Mouse (Mus musculus) monocyte, adult 59 days (primary cell): ENCODE measurements around the gene Edrf1. TPM values are rescaled to one million over a fixed set of nuclear protein-coding genes. Genes with fewer than 3 reads are reported as not detected.

Experiments used
- total RNA-seq, 2 experiments: library from RNA; stranded (reverse); gene quantifications; one replicate each; pipeline ENCODE4 v1.2.4; 2023

Edrf1 gene
- total RNA-seq = 10 to 100 TPM; 20.0 to 23.5 TPM

GRCm38 (mm10) chr7:133637361-133638305 lies at the start of gene Edrf1:
Gene Edrf1, plus strand, starts transcription at chr7:133637543.

DNA sequence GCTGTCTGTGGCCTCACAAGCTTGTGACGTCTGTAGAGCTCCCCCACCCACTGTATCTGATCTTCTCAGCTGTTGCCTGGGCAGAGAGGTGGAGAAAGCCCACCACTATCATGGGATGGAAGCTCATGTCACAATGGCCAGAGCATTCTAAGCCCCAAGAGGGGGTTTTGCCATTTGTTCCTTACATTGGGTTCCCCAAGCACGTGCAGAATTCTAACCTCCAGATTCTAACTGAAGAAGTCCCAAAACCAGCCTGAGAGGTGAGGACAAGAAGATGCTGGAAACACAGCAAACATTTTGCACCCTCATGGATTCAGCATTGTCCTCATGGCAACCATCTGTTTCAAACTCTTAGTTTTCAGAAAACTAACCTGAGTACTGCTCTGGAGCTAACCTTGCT lies 35.3 kb upstream of the Edrf1 start, which contains the start of gene Tex36:
Tex36 (minus strand) TSS at position 101 of the 400 bp plus-strand sequence.

DNA sequence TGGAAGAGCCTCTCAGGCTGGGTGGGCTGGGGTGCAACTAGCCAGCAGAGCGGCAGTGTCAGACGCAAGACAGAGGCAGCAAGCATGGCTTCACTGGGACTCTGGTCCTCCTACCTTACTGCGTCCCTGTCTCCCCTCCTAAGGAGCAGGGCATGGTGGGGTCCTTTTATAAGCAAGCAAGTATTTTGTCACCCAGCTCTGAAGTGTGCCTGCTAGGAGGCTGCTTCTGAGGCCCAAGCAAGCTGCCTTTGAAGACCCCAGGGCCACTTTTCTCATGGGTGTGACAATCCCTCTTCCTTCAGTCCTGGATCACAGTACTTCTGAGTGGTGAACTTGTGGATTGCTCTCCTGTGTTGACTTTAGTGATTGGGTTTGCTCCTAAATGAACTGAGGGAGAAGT lies 42.6 kb downstream of the Edrf1 start, which contains the start of gene Mmp21:
Mmp21 (minus strand) TSS at position 101 of the 400 bp plus-strand sequence.

Other genes with a start within 250 kb of the Edrf1 start
- not detected for gene Tex36, start 35.4 kb upstream of the Edrf1 start, total RNA-seq
- gene Mmp21, start 42.5 kb downstream of the Edrf1 start, total RNA-seq = not detected
- 10 to 100 TPM; 41.3 to 41.4 TPM for gene Bccip, start 71.8 kb downstream of the Edrf1 start, total RNA-seq
- gene Uros, start 72.5 kb downstream of the Edrf1 start, total RNA-seq = 1 to 10 TPM; 4.8 to 6.6 TPM
- gene Fank1, start 139.3 kb downstream of the Edrf1 start, total RNA-seq = not detected
- gene Dhx32, start 145.2 kb downstream of the Edrf1 start, total RNA-seq = 10 to 100 TPM; 11.2 to 11.3 TPM